Mouse (Mus musculus): ENCODE measurements around the gene Gm49416. TPM values are rescaled to one million over a fixed set of nuclear protein-coding genes. Genes with fewer than 3 reads are reported as not detected.
A peak's percentile ranks its signal among the peaks of the same experiment; 100 is the strongest.

The Gm49416 gene
- polyA plus RNA-seq, 1 experiment from 2014 or later: not detected

DNA sequence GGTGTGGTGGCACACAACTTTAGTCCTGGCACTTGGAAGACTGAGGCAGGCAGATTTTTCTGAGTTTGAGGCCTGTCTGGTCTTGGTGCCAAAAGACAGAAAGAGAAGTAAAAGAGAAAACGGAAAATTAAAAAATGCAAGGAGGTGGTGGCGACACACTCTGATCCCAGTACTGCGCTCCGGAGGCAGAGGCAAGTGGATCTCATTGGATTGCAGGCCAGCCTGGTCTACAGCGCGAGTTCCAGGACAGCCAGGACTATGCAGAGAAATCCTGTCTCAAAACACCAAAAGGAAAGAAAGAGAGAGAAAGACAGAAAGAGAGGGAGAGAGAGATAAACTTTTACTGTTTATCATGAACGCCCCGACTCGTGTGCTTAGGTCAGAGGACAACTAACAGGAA lies 17.9 kb upstream of the Gm49416 start:
- Histone ChIP-seq H3K9ac (ENCODE audit: low read depth, low read length) (peak overlapping the region; percentile 96), H3K4me1 (ENCODE audit: control insufficient read depth, insufficient read depth, low read length) (peaks cover 4% of the 10 kb centered on the region; the same call in 1 of the 2 replicates), H3K4me3 (ENCODE audit: low read depth, low read length) (peak overlapping the region; percentile 78), H3K27ac (replicated peaks; ENCODE audit: low read depth, low read length) (peak overlapping the region; percentile 75), H3K4me2 (ENCODE audit: low read depth, low read length) (peak overlapping the region; percentile 90), H3K9me3 (ENCODE audit: control insufficient read depth, low read length) (no peaks in the 10 kb centered on the region), H3K36me3 (ENCODE audit: control insufficient read depth, insufficient read depth, low read length) (peaks cover 25% of the 10 kb centered on the region), H3K27me3 (replicated peaks; ENCODE audit: control insufficient read depth, insufficient read depth, low read length) (no peaks in the 10 kb centered on the region)
- DNase-seq (ENCODE audit: low spot score) (no peak), ATAC-seq (ENCODE audit: low read depth) (no peak)
- WGBS: 60% methylated on average over 9 of the region's 9 CpGs

DNA sequence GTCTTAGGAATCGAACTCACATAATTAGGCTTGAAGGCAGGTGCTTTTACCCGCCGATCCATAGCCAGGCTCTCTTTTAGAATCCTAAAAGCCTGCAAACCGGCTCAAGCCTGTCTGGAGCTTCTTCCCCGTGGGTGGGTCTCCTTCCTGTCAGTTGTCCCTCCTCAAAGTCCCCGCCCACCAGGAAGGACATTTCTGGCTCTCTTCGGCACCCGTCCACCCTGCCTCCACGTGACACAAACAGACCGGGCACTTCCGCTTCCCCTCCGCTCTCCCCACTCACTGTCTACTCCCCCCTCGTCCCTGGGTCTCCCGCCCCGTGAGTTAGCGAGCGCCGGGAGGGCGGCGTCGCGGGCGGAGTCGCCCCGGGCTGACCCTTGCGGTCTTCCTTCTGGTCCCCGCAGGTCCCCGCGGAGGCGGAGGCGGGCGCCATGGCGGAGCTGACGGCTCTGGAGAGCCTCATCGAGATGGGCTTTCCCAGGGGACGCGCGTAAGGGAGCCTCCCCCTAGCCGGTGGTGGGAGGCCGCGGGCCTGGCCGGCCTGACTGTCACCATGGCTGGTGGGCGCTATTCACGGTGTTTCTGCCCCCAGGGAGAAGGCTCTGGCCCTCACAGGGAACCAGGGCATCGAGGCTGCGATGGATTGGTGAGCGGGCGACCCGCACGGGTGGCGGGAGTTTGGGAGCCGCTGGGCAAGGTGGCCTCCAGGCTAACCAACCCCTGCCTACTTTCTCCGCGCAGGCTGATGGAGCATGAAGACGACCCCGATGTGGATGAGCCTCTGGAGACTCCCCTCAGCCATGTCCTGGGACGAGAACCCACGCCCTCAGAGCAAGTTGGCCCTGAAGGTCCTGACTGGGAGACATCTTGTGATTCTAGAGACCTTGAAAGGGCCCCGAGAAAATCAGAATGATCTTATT lies 17.2 kb upstream of the Gm49416 start, which contains the start of gene Ubxn1:
Ubxn1 (plus strand) TSS at position 230 of the 920 bp plus-strand sequence.
- Histone ChIP-seq H3K27me3 (replicated peaks; ENCODE audit: control insufficient read depth, insufficient read depth, low read length) (no peaks in the 10 kb centered on the region), H3K36me3 (ENCODE audit: control insufficient read depth, insufficient read depth, low read length) (peaks cover 32% of the 10 kb centered on the region), H3K4me2 (ENCODE audit: low read depth, low read length) (peak within 1 kb of the TSS; percentile 90), H3K27ac (replicated peaks; ENCODE audit: low read depth, low read length) (peak within 1 kb of the TSS; percentile 75), H3K4me3 (ENCODE audit: low read depth, low read length) (peak within 1 kb of the TSS; percentile 78), H3K4me1 (ENCODE audit: control insufficient read depth, insufficient read depth, low read length) (peaks cover 4% of the 10 kb centered on the region; the same call in 1 of the 2 replicates), H3K9ac (ENCODE audit: low read depth, low read length) (peak within 1 kb of the TSS; percentile 96), H3K9me3 (ENCODE audit: control insufficient read depth, low read length) (no peaks in the 10 kb centered on the region)
- WGBS: under 1% methylated on average over 42 of the region's 59 CpGs
- peak; percentile 99 for DNase-seq (ENCODE audit: low spot score)
- ATAC-seq (ENCODE audit: low read depth): peak; percentile 98

DNA sequence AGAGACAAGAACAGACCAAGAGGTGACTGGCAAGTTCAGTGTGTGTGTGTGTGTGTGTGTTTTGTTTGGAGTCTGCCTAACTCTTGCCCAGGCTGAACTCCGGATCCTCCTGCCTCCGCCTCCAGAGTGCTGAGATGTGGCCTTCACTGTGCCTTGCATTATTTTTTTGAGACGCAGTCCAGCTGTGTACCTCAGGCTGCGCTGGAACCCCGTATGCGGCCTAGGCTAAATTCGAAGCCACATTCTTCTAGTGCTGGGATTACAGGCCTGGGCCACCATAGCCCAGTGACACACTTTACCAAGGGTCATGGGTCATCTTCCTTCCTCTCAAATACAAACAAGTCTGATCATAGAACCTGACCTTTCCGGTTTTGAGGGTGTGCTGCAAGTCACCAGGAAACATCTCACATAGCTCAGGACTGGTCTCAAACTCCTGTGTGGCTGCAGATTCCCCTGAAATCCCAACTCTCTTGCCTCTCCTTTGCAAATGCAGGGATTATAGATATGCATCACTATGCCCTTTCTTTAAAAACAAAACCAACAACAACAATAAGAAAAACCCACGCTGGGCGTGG lies 16.4 kb upstream of the Gm49416 start:
- ATAC-seq (ENCODE audit: low read depth) (no peak), DNase-seq (ENCODE audit: low spot score) (no peak)
- Histone ChIP-seq H3K27me3 (replicated peaks; ENCODE audit: control insufficient read depth, insufficient read depth, low read length) (no peaks in the 10 kb centered on the region), H3K27ac (replicated peaks; ENCODE audit: low read depth, low read length) (peak overlapping the region; percentile 74; the same call in 1 of the 2 replicates), H3K9ac (ENCODE audit: low read depth, low read length) (peak overlapping the region; percentile 96), H3K4me3 (ENCODE audit: low read depth, low read length) (peak overlapping the region; percentile 78), H3K4me2 (ENCODE audit: low read depth, low read length) (peak overlapping the region; percentile 90), H3K9me3 (ENCODE audit: control insufficient read depth, low read length) (no peaks in the 10 kb centered on the region), H3K4me1 (ENCODE audit: control insufficient read depth, insufficient read depth, low read length) (peaks cover 4% of the 10 kb centered on the region; the same call in 1 of the 2 replicates), H3K36me3 (ENCODE audit: control insufficient read depth, insufficient read depth, low read length) (peaks cover 38% of the 10 kb centered on the region)
- WGBS: 71% methylated on average over 10 of the region's 10 CpGs

DNA sequence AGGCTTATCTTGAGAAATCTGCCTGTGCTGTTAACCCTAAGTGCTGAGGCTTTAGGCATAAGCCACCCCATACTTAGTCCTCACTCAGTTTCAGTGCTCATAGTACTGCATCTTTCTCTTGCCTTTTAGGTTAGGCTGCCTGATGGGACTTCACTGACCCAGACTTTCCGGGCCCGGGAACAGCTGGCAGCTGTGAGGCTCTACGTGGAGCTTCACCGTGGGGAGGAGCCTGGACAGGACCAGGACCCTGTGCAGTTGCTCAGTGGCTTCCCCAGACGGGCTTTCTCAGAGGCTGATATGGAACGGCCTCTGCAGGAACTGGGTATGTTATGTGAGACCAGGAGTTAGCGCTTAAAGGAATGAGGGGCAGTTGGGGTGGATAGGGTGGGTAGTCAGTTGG lies 13.7 kb upstream of the Gm49416 start:
- Histone ChIP-seq H3K4me2 (ENCODE audit: low read depth, low read length) (no peak overlapping the region), H3K27me3 (replicated peaks; ENCODE audit: control insufficient read depth, insufficient read depth, low read length) (no peaks in the 10 kb centered on the region), H3K9ac (ENCODE audit: low read depth, low read length) (no peak overlapping the region), H3K4me1 (ENCODE audit: control insufficient read depth, insufficient read depth, low read length) (peaks cover 11% of the 10 kb centered on the region; the same call in 1 of the 2 replicates), H3K4me3 (ENCODE audit: low read depth, low read length) (no peak overlapping the region), H3K27ac (replicated peaks; ENCODE audit: low read depth, low read length) (no peak overlapping the region), H3K36me3 (ENCODE audit: control insufficient read depth, insufficient read depth, low read length) (peaks cover 38% of the 10 kb centered on the region), H3K9me3 (ENCODE audit: control insufficient read depth, low read length) (no peaks in the 10 kb centered on the region)
- ATAC-seq (ENCODE audit: low read depth): no peak
- WGBS: 95% methylated on average over 7 of the region's 7 CpGs
- no peak for DNase-seq (ENCODE audit: low spot score)

GRCm38 (mm10) chr19:8880311-8881033 lies 8.3 kb upstream of the Gm49416 start, which contains the start of gene Uqcc3:
Gene Uqcc3, minus strand, starts transcription at chr19:8880923.
- peak within 1 kb of the TSS; percentile 60 for H3K4me3 ChIP-seq (ENCODE audit: low read depth, low read length)
- DNase-seq (ENCODE audit: low spot score) (peak; percentile 96), ATAC-seq (ENCODE audit: low read depth) (peak; percentile 98)
- H3K4me2 ChIP-seq (ENCODE audit: low read depth, low read length): peak within 1 kb of the TSS; percentile 77
- peak within 1 kb of the TSS; percentile 67 for H3K27ac ChIP-seq (replicated peaks; ENCODE audit: low read depth, low read length)
- H3K36me3 ChIP-seq (ENCODE audit: control insufficient read depth, insufficient read depth, low read length): peaks cover 16% of the 10 kb centered on the region
- H3K4me1 ChIP-seq (ENCODE audit: control insufficient read depth, insufficient read depth, low read length): peaks cover 7% of the 10 kb centered on the region; the same call in 1 of the 2 replicates
- no peaks in the 10 kb centered on the region for H3K27me3 ChIP-seq (replicated peaks; ENCODE audit: control insufficient read depth, insufficient read depth, low read length)
- H3K9ac ChIP-seq (ENCODE audit: low read depth, low read length): peak within 1 kb of the TSS; percentile 74
- H3K9me3 ChIP-seq (ENCODE audit: control insufficient read depth, low read length): no peaks in the 10 kb centered on the region
- under 1% methylated on average over 42 of the region's 42 CpGs for WGBS

DNA sequence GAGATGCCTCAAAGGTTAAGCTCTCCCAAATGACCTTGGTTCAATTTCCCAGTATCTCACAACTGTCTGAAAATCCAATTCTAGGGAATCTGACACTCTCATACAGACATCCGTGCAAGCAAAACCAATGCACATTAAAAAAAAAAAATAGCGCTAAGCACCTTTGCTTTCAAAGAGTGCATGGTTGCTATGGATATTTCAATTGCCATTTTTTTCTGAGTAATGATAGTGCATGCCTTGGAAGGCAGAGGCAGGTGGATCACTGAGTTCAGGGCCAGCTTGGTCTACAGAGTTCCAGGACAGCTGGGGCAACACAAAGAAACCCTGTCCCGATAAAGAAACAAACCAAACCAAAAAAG lies 7.7 kb upstream of the Gm49416 start:
- H3K4me2 ChIP-seq (ENCODE audit: low read depth, low read length): peak overlapping the region; percentile 77
- WGBS: 8% methylated on average over 3 of the region's 3 CpGs

DNA sequence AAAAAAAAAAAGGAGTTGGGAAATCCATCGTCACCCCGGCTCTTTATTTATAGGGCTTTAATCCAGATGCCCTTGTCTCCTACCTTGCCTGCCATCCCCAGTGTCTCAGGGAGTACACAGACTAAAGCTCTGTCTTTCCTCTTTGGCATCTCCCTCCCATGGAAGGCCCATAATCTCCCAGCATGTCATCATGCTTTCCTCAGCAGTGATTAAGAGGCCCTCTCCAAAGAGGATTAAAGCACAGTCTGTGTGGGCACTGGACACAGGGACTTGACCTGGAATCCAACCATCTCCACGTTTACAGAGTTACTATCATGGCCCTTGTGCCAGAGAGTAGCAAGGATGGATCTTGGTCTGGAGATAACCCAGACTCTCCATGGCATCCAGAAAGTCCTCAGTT lies 5.1 kb upstream of the Gm49416 start, which contains the start of the genes Lbhd1 and Gm49403:
Lbhd1 (plus strand) TSS at position 117 of the 400 bp plus-strand sequence.
Gm49403 (plus strand) TSS at position 315 of the 400 bp plus-strand sequence.
- Histone ChIP-seq H3K9ac (ENCODE audit: low read depth, low read length) (no peak within 1 kb of the TSS), H3K27me3 (replicated peaks; ENCODE audit: control insufficient read depth, insufficient read depth, low read length) (no peaks in the 10 kb centered on the region), H3K27ac (replicated peaks; ENCODE audit: low read depth, low read length) (no peak within 1 kb of the TSS), H3K4me2 (ENCODE audit: low read depth, low read length) (no peak within 1 kb of the TSS), H3K36me3 (ENCODE audit: control insufficient read depth, insufficient read depth, low read length) (no peaks in the 10 kb centered on the region), H3K9me3 (ENCODE audit: control insufficient read depth, low read length) (no peaks in the 10 kb centered on the region), H3K4me3 (ENCODE audit: low read depth, low read length) (no peak within 1 kb of the TSS), H3K4me1 (ENCODE audit: control insufficient read depth, insufficient read depth, low read length) (peaks cover 14% of the 10 kb centered on the region)
- DNase-seq (ENCODE audit: low spot score) (no peak), ATAC-seq (ENCODE audit: low read depth) (no peak)
- WGBS: 75% methylated on average over 3 of the region's 3 CpGs

More for the DNA sequence above, 7.7 kb upstream of the Gm49416 start:
- Histone ChIP-seq H3K4me3 (ENCODE audit: low read depth, low read length) (peak overlapping the region; percentile 60), H3K9me3 (ENCODE audit: control insufficient read depth, low read length) (no peaks in the 10 kb centered on the region), H3K27ac (replicated peaks; ENCODE audit: low read depth, low read length) (no peak overlapping the region), H3K4me1 (ENCODE audit: control insufficient read depth, insufficient read depth, low read length) (peaks cover 7% of the 10 kb centered on the region; the same call in 1 of the 2 replicates), H3K36me3 (ENCODE audit: control insufficient read depth, insufficient read depth, low read length) (peaks cover 11% of the 10 kb centered on the region), H3K9ac (ENCODE audit: low read depth, low read length) (peak overlapping the region; percentile 74), H3K27me3 (replicated peaks; ENCODE audit: control insufficient read depth, insufficient read depth, low read length) (no peaks in the 10 kb centered on the region)
- peak; percentile 12; the same call in 1 of the 2 replicates for ATAC-seq (ENCODE audit: low read depth)
- no peak for DNase-seq (ENCODE audit: low spot score)
